Mouse (Mus musculus): ENCODE data around the gene Psmd9.

DNA sequence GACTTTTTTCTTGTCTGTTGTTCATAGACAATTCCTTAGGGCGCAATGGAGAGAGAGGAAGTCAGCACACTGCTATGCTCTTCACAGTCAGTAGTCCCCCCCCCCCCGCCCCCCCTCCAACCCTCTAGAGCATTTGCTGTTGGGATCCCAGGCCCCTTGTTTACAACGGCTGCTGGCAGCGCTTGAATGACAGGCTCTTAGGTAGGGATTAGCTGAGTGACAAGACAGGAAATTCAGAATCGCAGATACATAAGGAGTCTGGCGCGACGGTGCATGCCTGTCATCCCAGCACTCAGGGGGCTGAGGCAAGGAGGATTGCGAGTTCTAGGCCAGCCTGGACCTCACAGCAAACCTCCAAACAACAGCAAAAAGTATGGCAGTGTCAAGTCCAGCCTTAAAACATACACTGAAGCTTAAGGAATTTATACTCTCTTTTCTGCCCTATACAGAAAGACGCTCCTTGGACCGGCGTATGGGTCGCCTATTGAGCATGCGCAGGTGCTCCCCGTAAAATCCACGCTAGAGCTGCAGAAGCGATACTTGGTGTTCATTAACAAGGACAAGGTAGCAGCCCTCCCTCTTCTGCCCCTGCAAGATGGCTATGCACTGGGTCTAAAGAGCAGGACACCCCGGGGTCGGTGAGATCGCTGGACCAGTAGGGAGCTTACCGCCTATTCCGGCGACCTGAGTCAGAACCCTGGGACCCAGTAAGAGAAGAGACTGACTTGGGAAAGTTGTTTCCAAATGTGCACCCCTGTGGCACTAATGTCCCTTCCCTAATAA lies 128.0 kb downstream of the Psmd9 start:
- TF ChIP-seq POLR2A (IDR thresholded peaks at IDR 0.05; ENCODE audit: control insufficient read depth, low read depth, low read length) = no peak
- TF ChIP-seq CTCF (IDR thresholded peaks at IDR 0.05; ENCODE audit: control insufficient read depth, insufficient read depth, insufficient replicate concordance, low read depth, low read length) = no peak

Measured in testis, adult 2 months (tissue).